Mouse (Mus musculus) stomach, postnatal 0 days (tissue): ENCODE measurements around the gene Rpusd3.

Experiments
- CTCF ChIP-seq: IDR thresholded peaks from 2 replicates; pipeline ENCODE4 v1.5.1; 2016; ENCODE audit warnings: antibody characterized with exemption, low read depth, mild to moderate bottlenecking, moderate library complexity
- EP300 ChIP-seq: optimal IDR thresholded peaks from 2 replicates; pipeline ENCODE3; 2016; ENCODE audit warnings: antibody characterized with exemption

DNA sequence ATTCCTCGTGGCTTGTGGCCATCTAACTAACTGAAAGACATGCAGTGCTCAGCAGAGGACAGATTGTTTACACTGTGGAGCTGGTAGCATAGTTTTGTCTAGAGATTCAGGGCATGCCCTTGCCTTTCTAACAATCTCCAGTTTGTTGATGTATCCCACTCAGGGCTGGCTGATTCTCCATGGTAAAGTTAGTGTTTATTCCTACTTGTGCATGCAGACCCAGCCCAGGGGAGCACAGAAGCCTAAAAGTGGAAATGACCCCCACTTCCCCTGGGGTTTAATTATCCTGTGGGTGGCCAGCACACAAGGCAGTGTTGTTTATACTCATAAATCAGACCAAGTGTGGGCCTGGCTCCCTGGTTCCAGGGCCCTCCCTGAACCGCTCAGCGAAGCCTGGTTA lies 33.1 kb downstream of the Rpusd3 start:
- TF ChIP-seq CTCF (no peak), EP300 (no peak)
